Mouse (Mus musculus): ENCODE data around the gene Parl. TPM values are rescaled to one million over a fixed set of nuclear protein-coding genes. Genes with fewer than 3 reads are reported as not detected.

Gene Parl
- polyA plus RNA-seq, 1 experiment from 2014 or later, result 109 TPM

Other genes starting within 250 kb of the Parl start
- 30.1 and 30.5 TPM in 2 replicates for gene Klhl24, start 204.8 kb downstream of the Parl start, polyA plus RNA-seq (2014; fragmentation: Nextera tagmentation; extraction: Ambion mirVana)
- gene Yeats2, start 161.3 kb downstream of the Parl start, polyA plus RNA-seq (2014; fragmentation: Nextera tagmentation; extraction: Ambion mirVana), result 48.5 and 58.3 TPM in 2 replicates
- 0.72 and 0.92 TPM in 2 replicates for gene Map6d1, start 61.0 kb downstream of the Parl start, polyA plus RNA-seq (2014; fragmentation: Nextera tagmentation; extraction: Ambion mirVana)
- gene Cyp2ab1, start 23.0 kb upstream of the Parl start, polyA plus RNA-seq (2014; fragmentation: Nextera tagmentation; extraction: Ambion mirVana), result not detected in 2 replicates
- 46.1 and 54.5 TPM in 2 replicates for gene Abcc5, start 124.0 kb upstream of the Parl start, polyA plus RNA-seq (2014; fragmentation: Nextera tagmentation; extraction: Ambion mirVana)
- 143 and 151 TPM in 2 replicates for gene Eif2b5, start 196.4 kb upstream of the Parl start, polyA plus RNA-seq (2014; fragmentation: Nextera tagmentation; extraction: Ambion mirVana)
- gene Dvl3, start 214.6 kb upstream of the Parl start, polyA plus RNA-seq (2014; fragmentation: Nextera tagmentation; extraction: Ambion mirVana), result 40.4 and 46.2 TPM in 2 replicates
- gene Ap2m1, start 233.1 kb upstream of the Parl start, polyA plus RNA-seq (2014; fragmentation: Nextera tagmentation; extraction: Ambion mirVana), result 597 and 631 TPM in 2 replicates
- 51.4 and 52.6 TPM in 2 replicates for gene Abcf3, start 246.2 kb upstream of the Parl start, polyA plus RNA-seq (2014; fragmentation: Nextera tagmentation; extraction: Ambion mirVana)

All from limb, embryonic 11.5 days (tissue).